In the genomic region with DNA sequence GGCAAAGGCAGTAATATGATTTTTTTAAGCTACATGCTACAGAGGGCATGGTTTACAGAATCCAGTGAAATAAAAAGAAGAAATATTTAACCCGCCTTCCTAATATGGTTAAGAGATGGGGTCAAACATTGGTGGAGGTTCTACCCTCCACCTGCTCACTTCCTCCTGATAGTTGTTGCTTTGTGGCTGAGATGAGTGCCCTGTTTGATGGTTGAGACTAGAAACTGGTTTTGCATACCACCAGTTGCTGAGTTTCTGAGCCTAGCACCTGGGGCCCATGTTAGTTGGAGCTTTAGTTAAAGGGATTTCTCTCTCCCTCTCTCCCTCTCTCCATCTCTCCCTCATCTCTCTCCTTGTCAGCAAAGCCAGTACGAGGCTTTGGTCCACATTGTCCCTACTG, we compare ENCODE assay signal across 48 mouse cellular contexts. TPM values are rescaled to one million over a fixed set of nuclear protein-coding genes. Genes with fewer than 3 reads are reported as not detected.
"Had no signal": no experiment of that assay in that cellular context is flagged by ENCODE, and none has a peak within 500 bp of the region (broad histone marks: within the 10 kb centered on the region; RNA-seq: fewer than 3 reads in every experiment).

No protein-coding gene starts in this region.

- H3K4me3 ChIP-seq: left cerebral cortex, adult 2 months; limb, embryonic 10.5 days; limb, embryonic 12.5 days; limb, embryonic 13.5 days; limb, embryonic 15.5 days; liver, embryonic 12.5 days; liver, embryonic 13.5 days; liver, embryonic 15.5 days; lung, embryonic 15.5 days; megakaryocyte, embryonic 14.5 days; midbrain, embryonic 10.5 days; midbrain, embryonic 12.5 days; midbrain, embryonic 13.5 days; midbrain, embryonic 15.5 days; myocyte had no signal

- H3K27me3 ChIP-seq: limb, embryonic 12.5 days; limb, embryonic 13.5 days; limb, embryonic 15.5 days; liver, embryonic 12.5 days; liver, embryonic 13.5 days; liver, embryonic 15.5 days; lung, embryonic 15.5 days; midbrain, embryonic 12.5 days; midbrain, embryonic 13.5 days; midbrain, embryonic 15.5 days had no signal

- H3K4me1 ChIP-seq: limb, embryonic 10.5 days; limb, embryonic 12.5 days; limb, embryonic 13.5 days; limb, embryonic 15.5 days; liver, embryonic 12.5 days; liver, embryonic 13.5 days; liver, embryonic 15.5 days; lung, embryonic 15.5 days; megakaryocyte, embryonic 14.5 days; midbrain, embryonic 10.5 days; midbrain, embryonic 12.5 days; midbrain, embryonic 13.5 days; midbrain, embryonic 15.5 days had no signal

- H3K9ac ChIP-seq: limb, embryonic 12.5 days; limb, embryonic 13.5 days; limb, embryonic 15.5 days; liver, embryonic 12.5 days; liver, embryonic 13.5 days; liver, embryonic 14.5 days; liver, embryonic 15.5 days; liver, postnatal 0 days; lung, embryonic 14.5 days; lung, embryonic 15.5 days; midbrain, embryonic 12.5 days; midbrain, embryonic 13.5 days; midbrain, embryonic 15.5 days had no signal

- DNase-seq: left cerebral cortex, postnatal 4 days; liver; liver, embryonic 13.5 days; liver, postnatal 0 days; lung, adult 18-20 months; lung, adult 2 months; lung, embryonic 14.5 days; lung, postnatal 10 days; lung, postnatal 14 days; lung, postnatal 36 days; lung, postnatal 4 days; midbrain, embryonic 14.5 days had no signal

- H3K4me2 ChIP-seq: limb, embryonic 12.5 days; limb, embryonic 13.5 days; limb, embryonic 15.5 days; liver, embryonic 11.5 days; liver, embryonic 12.5 days; liver, embryonic 13.5 days; liver, embryonic 15.5 days; lung, embryonic 14.5 days; lung, embryonic 15.5 days; midbrain, embryonic 11.5 days; midbrain, embryonic 12.5 days; midbrain, embryonic 13.5 days; midbrain, embryonic 15.5 days had no signal

- H3K36me3 ChIP-seq: limb, embryonic 10.5 days; limb, embryonic 12.5 days; limb, embryonic 13.5 days; limb, embryonic 15.5 days; liver, embryonic 12.5 days; liver, embryonic 13.5 days; liver, embryonic 15.5 days; lung, embryonic 15.5 days; midbrain, embryonic 10.5 days; midbrain, embryonic 12.5 days; midbrain, embryonic 13.5 days; midbrain, embryonic 15.5 days had no signal

- H3K9me3 ChIP-seq: limb, embryonic 10.5 days; limb, embryonic 12.5 days; limb, embryonic 13.5 days; limb, embryonic 15.5 days; liver, embryonic 12.5 days; liver, embryonic 13.5 days; liver, embryonic 15.5 days; lung, embryonic 15.5 days; megakaryocyte, embryonic 14.5 days; midbrain, embryonic 10.5 days; midbrain, embryonic 12.5 days; midbrain, embryonic 13.5 days; midbrain, embryonic 15.5 days had no signal

- H3K27ac ChIP-seq: left cerebral cortex, adult 2 months; limb, embryonic 10.5 days; limb, embryonic 12.5 days; limb, embryonic 13.5 days; limb, embryonic 15.5 days; liver, embryonic 12.5 days; liver, embryonic 13.5 days; liver, embryonic 14.5 days; liver, embryonic 15.5 days; lung, embryonic 15.5 days; macrophage; midbrain, embryonic 10.5 days; midbrain, embryonic 12.5 days; midbrain, embryonic 13.5 days; midbrain, embryonic 15.5 days had no signal

RNA-seq across cellular contexts. Expression of gene Tas2r126, which starts 13.0 kb away (rescaled TPM):
- total RNA-seq: left cerebral cortex, adult 18-20 months; left cerebral cortex, adult 2 months; left cerebral cortex, adult 8-10 months; left cerebral cortex, postnatal 10 days; left cerebral cortex, postnatal 14 days; left cerebral cortex, postnatal 36 days; left cerebral cortex, postnatal 4 days; megakaryocyte progenitor cell, adult 5-6 weeks; megakaryocyte-erythroid progenitor cell, adult 5-6 weeks; midbrain, postnatal 0 days; monocyte, adult 5-6 weeks had no signal
- polyA plus RNA-seq: limb, embryonic 10.5 days; limb, embryonic 11.5 days; limb, embryonic 12.5 days; limb, embryonic 13.5 days; limb, embryonic 14.5 days; limb, embryonic 15.5 days; liver, adult 2 months; liver, embryonic 11.5 days; liver, embryonic 12.5 days; liver, embryonic 13.5 days; liver, embryonic 14.5 days; liver, embryonic 15.5 days; liver, embryonic 16.5 days; liver, postnatal 0 days; lung, adult 2 months; lung, embryonic 14.5 days; lung, embryonic 15.5 days; lung, embryonic 16.5 days; lung, postnatal 0 days; macrophage; midbrain, embryonic 10.5 days; midbrain, embryonic 11.5 days; midbrain, embryonic 12.5 days; midbrain, embryonic 13.5 days; midbrain, embryonic 14.5 days; midbrain, embryonic 15.5 days; midbrain, embryonic 16.5 days; midbrain, postnatal 0 days; myocyte had no signal

RNA-seq across cellular contexts. Expression of gene Olfr458, which starts 17.6 kb away (rescaled TPM):
- total RNA-seq: left cerebral cortex, adult 18-20 months; left cerebral cortex, adult 2 months; left cerebral cortex, adult 8-10 months; left cerebral cortex, postnatal 10 days; left cerebral cortex, postnatal 14 days; left cerebral cortex, postnatal 25 days; left cerebral cortex, postnatal 36 days; left cerebral cortex, postnatal 4 days; liver, adult 2 months; megakaryocyte progenitor cell, adult 5-6 weeks; megakaryocyte, adult 5-6 weeks; megakaryocyte-erythroid progenitor cell, adult 5-6 weeks; midbrain, postnatal 0 days; monocyte, adult 5-6 weeks had no signal
- polyA plus RNA-seq: limb, embryonic 10.5 days; limb, embryonic 11.5 days; limb, embryonic 12.5 days; limb, embryonic 13.5 days; limb, embryonic 14.5 days; limb, embryonic 15.5 days; liver, adult 2 months; liver, embryonic 11.5 days; liver, embryonic 12.5 days; liver, embryonic 13.5 days; liver, embryonic 14.5 days; liver, embryonic 15.5 days; liver, embryonic 16.5 days; liver, postnatal 0 days; lung, adult 2 months; lung, embryonic 14.5 days; lung, embryonic 15.5 days; lung, embryonic 16.5 days; macrophage; midbrain, embryonic 10.5 days; midbrain, embryonic 11.5 days; midbrain, embryonic 12.5 days; midbrain, embryonic 13.5 days; midbrain, embryonic 14.5 days; midbrain, embryonic 15.5 days; midbrain, embryonic 16.5 days; midbrain, postnatal 0 days; myocyte had no signal

RNA-seq across cellular contexts. Expression of gene Olfr457, which starts 28.8 kb away (rescaled TPM):
- total RNA-seq: left cerebral cortex, adult 18-20 months; left cerebral cortex, adult 2 months; left cerebral cortex, adult 8-10 months; left cerebral cortex, postnatal 10 days; left cerebral cortex, postnatal 14 days; left cerebral cortex, postnatal 25 days; left cerebral cortex, postnatal 36 days; left cerebral cortex, postnatal 4 days; liver, adult 2 months; megakaryocyte progenitor cell, adult 5-6 weeks; megakaryocyte, adult 5-6 weeks; megakaryocyte-erythroid progenitor cell, adult 5-6 weeks; midbrain, postnatal 0 days; monocyte, adult 5-6 weeks had no signal
- polyA plus RNA-seq: limb, embryonic 10.5 days; limb, embryonic 11.5 days; limb, embryonic 12.5 days; limb, embryonic 13.5 days; limb, embryonic 14.5 days; limb, embryonic 15.5 days; liver, adult 2 months; liver, embryonic 11.5 days; liver, embryonic 12.5 days; liver, embryonic 13.5 days; liver, embryonic 14.5 days; liver, embryonic 15.5 days; liver, embryonic 16.5 days; liver, postnatal 0 days; lung, adult 2 months; lung, embryonic 14.5 days; lung, embryonic 15.5 days; macrophage; midbrain, embryonic 10.5 days; midbrain, embryonic 11.5 days; midbrain, embryonic 12.5 days; midbrain, embryonic 13.5 days; midbrain, embryonic 15.5 days; midbrain, embryonic 16.5 days; midbrain, postnatal 0 days had no signal

RNA-seq across cellular contexts. Expression of gene Olfr456, which starts 39.6 kb away (rescaled TPM):
- total RNA-seq: left cerebral cortex, adult 18-20 months; left cerebral cortex, adult 2 months; left cerebral cortex, adult 8-10 months; left cerebral cortex, postnatal 10 days; left cerebral cortex, postnatal 14 days; left cerebral cortex, postnatal 25 days; left cerebral cortex, postnatal 36 days; left cerebral cortex, postnatal 4 days; liver, adult 2 months; megakaryocyte progenitor cell, adult 5-6 weeks; megakaryocyte, adult 5-6 weeks; megakaryocyte-erythroid progenitor cell, adult 5-6 weeks; midbrain, postnatal 0 days; monocyte, adult 5-6 weeks had no signal
- polyA plus RNA-seq: limb, embryonic 10.5 days; limb, embryonic 11.5 days; limb, embryonic 12.5 days; limb, embryonic 13.5 days; limb, embryonic 14.5 days; limb, embryonic 15.5 days; liver, adult 2 months; liver, embryonic 11.5 days; liver, embryonic 12.5 days; liver, embryonic 13.5 days; liver, embryonic 14.5 days; liver, embryonic 15.5 days; liver, embryonic 16.5 days; liver, postnatal 0 days; lung, adult 2 months; lung, embryonic 14.5 days; lung, embryonic 15.5 days; macrophage; midbrain, embryonic 10.5 days; midbrain, embryonic 11.5 days; midbrain, embryonic 12.5 days; midbrain, embryonic 13.5 days; midbrain, embryonic 14.5 days; midbrain, embryonic 15.5 days; midbrain, embryonic 16.5 days; midbrain, postnatal 0 days had no signal

RNA-seq across cellular contexts. Expression of gene Tas2r135, which starts 42.1 kb away (rescaled TPM):
- total RNA-seq: left cerebral cortex, adult 18-20 months; left cerebral cortex, adult 2 months; left cerebral cortex, adult 8-10 months; left cerebral cortex, postnatal 10 days; left cerebral cortex, postnatal 14 days; left cerebral cortex, postnatal 25 days; left cerebral cortex, postnatal 36 days; megakaryocyte progenitor cell, adult 5-6 weeks; megakaryocyte-erythroid progenitor cell, adult 5-6 weeks; midbrain, postnatal 0 days; monocyte, adult 5-6 weeks had no signal
- polyA plus RNA-seq: limb, embryonic 10.5 days; limb, embryonic 11.5 days; limb, embryonic 12.5 days; limb, embryonic 13.5 days; limb, embryonic 15.5 days; liver, adult 2 months; liver, embryonic 11.5 days; liver, embryonic 12.5 days; liver, embryonic 13.5 days; liver, embryonic 14.5 days; liver, embryonic 15.5 days; liver, embryonic 16.5 days; liver, postnatal 0 days; lung, embryonic 14.5 days; lung, embryonic 15.5 days; lung, embryonic 16.5 days; macrophage; midbrain, embryonic 10.5 days; midbrain, embryonic 11.5 days; midbrain, embryonic 12.5 days; midbrain, embryonic 13.5 days; midbrain, embryonic 14.5 days; midbrain, embryonic 15.5 days; midbrain, embryonic 16.5 days; midbrain, postnatal 0 days; myocyte had no signal
